Mouse (Mus musculus) central nervous system, embryonic 14 days (tissue): ENCODE measurements around the gene Vmn1r232. TPM values are rescaled to one million over a fixed set of nuclear protein-coding genes. Genes with fewer than 3 reads are reported as not detected.

Experiments used
- polyA plus RNA-seq: library from polyadenylated mRNA; depleted of rRNA; stranded (reverse); fragments of >200 nt; gene quantifications from 2 replicates; pipeline ENCODE4 v1.2.3, GENCODE M21; 2012; rRNA removed

Vmn1r232 gene
- not detected in 2 replicates for polyA plus RNA-seq

GRCm38 (mm10) chr17:20919614-20920013 lies at the start of gene Vmn1r232:
Gene Vmn1r232, minus strand, starts transcription at chr17:20919714.

GRCm38 (mm10) chr17:20944985-20945891 lies 25.7 kb upstream of the Vmn1r232 start, which contains the start of gene Ppp2r1a:
Gene Ppp2r1a, plus strand, starts transcription at chr17:20945311.

GRCm38 (mm10) chr17:20904991-20905390 lies 14.5 kb downstream of the Vmn1r232 start, which contains the start of gene Vmn1r231:
Gene Vmn1r231, minus strand, starts transcription at chr17:20905091.

Other genes starting within 250 kb of the Vmn1r232 start
- gene Vmn1r226, start 236.9 kb downstream of the Vmn1r232 start, polyA plus RNA-seq = not detected in 2 replicates
- gene Vmn1r227, start 189.9 kb downstream of the Vmn1r232 start, polyA plus RNA-seq = not detected in 2 replicates
- gene Vmn1r228, start 133.6 kb downstream of the Vmn1r232 start, polyA plus RNA-seq = not detected in 2 replicates
- not detected in 2 replicates for gene Vmn1r229, start 108.2 kb downstream of the Vmn1r232 start, polyA plus RNA-seq
- gene Vmn1r230, start 79.3 kb downstream of the Vmn1r232 start, polyA plus RNA-seq = not detected in 2 replicates
- gene Vmn1r231, start 14.6 kb downstream of the Vmn1r232 start, polyA plus RNA-seq = not detected in 2 replicates
- 415 and 422 TPM in 2 replicates for gene Ppp2r1a, start 25.6 kb upstream of the Vmn1r232 start, polyA plus RNA-seq
- not detected in 2 replicates for gene Vmn1r233, start 76.8 kb upstream of the Vmn1r232 start, polyA plus RNA-seq
- 23.9 and 24.0 TPM in 2 replicates for gene Zfp160, start 89.2 kb upstream of the Vmn1r232 start, polyA plus RNA-seq